Mouse (Mus musculus): ENCODE data around the gene Rnf40. TPM values are rescaled to one million over a fixed set of nuclear protein-coding genes. Genes with fewer than 3 reads are reported as not detected.

The Rnf40 gene
- total and polyA plus RNA-seq, 3 experiments, result 39.3 to 73.0 (median 48.6) TPM

DNA sequence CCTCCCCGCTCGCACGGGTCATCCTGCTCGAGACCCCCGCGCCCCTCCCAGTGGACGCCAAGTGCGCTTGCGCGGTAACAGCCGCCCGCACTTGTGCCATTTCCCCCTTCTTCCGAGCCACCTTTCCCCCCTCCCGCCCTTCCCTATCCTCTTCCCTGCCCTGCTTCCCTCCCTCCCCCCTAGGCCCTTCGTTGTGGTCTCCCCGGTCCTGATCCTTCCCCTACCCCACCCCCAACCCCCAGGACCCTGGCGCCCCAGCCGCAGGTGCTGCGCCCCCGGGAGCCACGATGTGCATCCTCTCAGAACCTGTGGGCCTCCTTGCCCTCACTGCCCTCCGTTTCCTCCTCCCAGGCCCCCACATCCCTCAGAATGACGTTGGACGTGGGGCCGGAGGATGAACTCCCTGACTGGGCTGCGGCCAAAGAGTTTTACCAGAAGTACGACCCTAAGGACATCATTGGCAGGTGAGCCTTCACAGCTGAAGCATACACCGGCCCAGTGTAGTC, 15.0 kb upstream of the Rnf40 start:
- peaks cover 18 to 44% of the 10 kb centered on the region in 2 experiments for H3K36me3 ChIP-seq (replicated peaks in 1 of 2; ENCODE audit: control insufficient read depth in 1 of 2, insufficient read depth in 1 of 2, low read length in 1 of 2)
- no peaks in the 10 kb centered on the region for H3K9me3 ChIP-seq (replicated peaks; ENCODE audit: low read length)
- H3K9ac ChIP-seq (ENCODE audit: insufficient read depth, low read depth), result peak overlapping the region; percentile 64
- peak overlapping the region; percentile 70 for H3K4me2 ChIP-seq (ENCODE audit: insufficient read depth, low read depth, poor library complexity, severe bottlenecking)
- peaks cover 19% of the 10 kb centered on the region for H3K79me2 ChIP-seq (replicated peaks; ENCODE audit: control insufficient read depth, extremely low read depth, insufficient read depth, poor library complexity, severe bottlenecking)
- H3K4me3 ChIP-seq (replicated peaks in 1 of 3; ENCODE audit: low read depth in 2 of 3, low read length in 2 of 3, poor library complexity in 1 of 3), result peak overlapping the region; percentile 74 to 96 (median 88)
- peak overlapping the region; percentile 22; the same call in 1 of the 2 replicates for H3K27ac ChIP-seq (ENCODE audit: insufficient read depth, low read depth)
- peaks cover 6 to 23% of the 10 kb centered on the region in 2 experiments; a peak in 3 of 4 replicates for H3K4me1 ChIP-seq (ENCODE audit: control insufficient read depth in 1 of 2, insufficient read depth in 2 of 2)
- TF ChIP-seq NRF1 (IDR thresholded peaks at IDR 0.05; ENCODE audit: low read depth, low read length), result 0 out of 2 replicates have a peak, but pooled peaks have one; percentile 19
- TF ChIP-seq ETS1 (conservative IDR thresholded peaks at IDR 0.05; ENCODE audit: low read depth, low read length), result no peak
- in situ Hi-C loops (cut with MboI; ENCODE audit: low pct_ligation_motif_present, low pct_unique_long_range_greater_than_20kb, low sequenced_read_pairs) (no loop called here), dilution Hi-C loops (cut with MboI; ENCODE audit: extremely low pct_ligation_motif_present, extremely low pct_unique_long_range_greater_than_20kb, low sequenced_read_pairs) (no loop called here)
- no peak for DNase-seq (ENCODE audit: extremely low read depth)
- H3K27me3 ChIP-seq (replicated peaks), result no peaks in the 10 kb centered on the region

GRCm38 (mm10) chr7:127574115-127574514, 14.5 kb upstream of the Rnf40 start:
- H3K79me2 ChIP-seq (replicated peaks; ENCODE audit: control insufficient read depth, extremely low read depth, insufficient read depth, poor library complexity, severe bottlenecking), result peaks cover 19% of the 10 kb centered on the region
- H3K36me3 ChIP-seq (replicated peaks in 1 of 2; ENCODE audit: control insufficient read depth in 1 of 2, insufficient read depth in 1 of 2, low read length in 1 of 2), result peaks cover 15 to 44% of the 10 kb centered on the region in 2 experiments
- no peak overlapping the region for H3K27ac ChIP-seq (ENCODE audit: insufficient read depth, low read depth)
- in situ Hi-C loops (cut with MboI; ENCODE audit: low pct_ligation_motif_present, low pct_unique_long_range_greater_than_20kb, low sequenced_read_pairs) (no loop called here), dilution Hi-C loops (cut with MboI; ENCODE audit: extremely low pct_ligation_motif_present, extremely low pct_unique_long_range_greater_than_20kb, low sequenced_read_pairs) (no loop called here)
- peak overlapping the region; percentile 70 to 88 (median 74) for H3K4me3 ChIP-seq (replicated peaks in 1 of 3; ENCODE audit: low read depth in 2 of 3, low read length in 2 of 3, poor library complexity in 1 of 3)
- H3K27me3 ChIP-seq (replicated peaks), result no peaks in the 10 kb centered on the region
- peaks cover 6 to 23% of the 10 kb centered on the region in 2 experiments; a peak in 3 of 4 replicates for H3K4me1 ChIP-seq (ENCODE audit: control insufficient read depth in 1 of 2, insufficient read depth in 2 of 2)
- peak overlapping the region; percentile 70 for H3K4me2 ChIP-seq (ENCODE audit: insufficient read depth, low read depth, poor library complexity, severe bottlenecking)
- peak overlapping the region; percentile 64; the same call in 1 of the 2 replicates for H3K9ac ChIP-seq (ENCODE audit: insufficient read depth, low read depth)
- no peak for DNase-seq (ENCODE audit: extremely low read depth)
- TF ChIP-seq NELFE (IDR thresholded peaks at IDR 0.05; ENCODE audit: low read depth, low read length) (no peak), BHLHE40 (IDR thresholded peaks at IDR 0.05; ENCODE audit: low read depth, low read length) (peak; percentile 66)
- H3K9me3 ChIP-seq (replicated peaks; ENCODE audit: low read length), result no peaks in the 10 kb centered on the region

DNA sequence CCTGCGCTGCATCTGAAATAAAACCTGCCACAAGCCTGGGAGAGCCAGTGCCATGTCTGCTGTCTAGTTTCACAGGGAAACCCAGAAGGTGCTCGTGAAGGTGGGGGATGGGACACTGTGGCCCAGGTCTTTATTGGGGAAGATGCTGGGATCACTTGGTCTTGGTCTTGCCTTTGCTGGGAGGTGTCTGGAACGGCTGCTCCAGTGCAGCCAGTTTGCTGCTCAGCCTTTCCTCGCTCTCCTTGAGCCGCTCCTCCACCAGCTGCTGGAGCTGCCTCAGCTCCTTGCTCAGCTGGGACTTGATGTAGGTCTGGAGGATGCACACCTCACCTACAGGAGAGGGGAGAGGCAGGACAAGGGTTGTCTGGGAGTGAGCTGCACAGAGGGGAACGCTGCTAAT, 5.3 kb upstream of the Rnf40 start:
- dilution Hi-C loops (cut with MboI; ENCODE audit: extremely low pct_ligation_motif_present, extremely low pct_unique_long_range_greater_than_20kb, low sequenced_read_pairs) (no loop called here), in situ Hi-C loops (cut with MboI; ENCODE audit: low pct_ligation_motif_present, low pct_unique_long_range_greater_than_20kb, low sequenced_read_pairs) (no loop called here)
- Histone ChIP-seq H3K9me3 (replicated peaks; ENCODE audit: low read length) (no peaks in the 10 kb centered on the region), H3K79me2 (replicated peaks; ENCODE audit: control insufficient read depth, extremely low read depth, insufficient read depth, poor library complexity, severe bottlenecking) (no peaks in the 10 kb centered on the region), H3K4me3 (replicated peaks in 1 of 3; ENCODE audit: low read depth in 2 of 3, low read length in 2 of 3, poor library complexity in 1 of 3) (no peak overlapping the region), H3K4me1 (ENCODE audit: control insufficient read depth in 1 of 2, insufficient read depth in 2 of 2) (peaks cover 3 to 11% of the 10 kb centered on the region in 2 experiments; a peak in 3 of 4 replicates), H3K36me3 (replicated peaks in 1 of 2; ENCODE audit: control insufficient read depth in 1 of 2, insufficient read depth in 1 of 2, low read length in 1 of 2) (peaks cover 42 to 76% of the 10 kb centered on the region in 2 experiments), H3K27ac (ENCODE audit: insufficient read depth, low read depth) (no peak overlapping the region), H3K9ac (ENCODE audit: insufficient read depth, low read depth) (no peak overlapping the region), H3K4me2 (ENCODE audit: insufficient read depth, low read depth, poor library complexity, severe bottlenecking) (no peak overlapping the region), H3K27me3 (replicated peaks) (no peaks in the 10 kb centered on the region)
- no peak for TF ChIP-seq BHLHE40 (IDR thresholded peaks at IDR 0.05; ENCODE audit: low read depth, low read length)
- TF ChIP-seq ZKSCAN1 (IDR thresholded peaks at IDR 0.05; ENCODE audit: borderline replicate concordance, low read depth, low read length), result no peak
- TF ChIP-seq ELF1 (IDR thresholded peaks at IDR 0.05; ENCODE audit: low read depth, low read length), result no peak
- TF ChIP-seq CHD1 (IDR thresholded peaks at IDR 0.05; ENCODE audit: low read depth, low read length), result no peak
- no peak for TF ChIP-seq SIN3A (IDR thresholded peaks at IDR 0.05; ENCODE audit: low read length)
- TF ChIP-seq JUN (IDR thresholded peaks at IDR 0.05; ENCODE audit: insufficient read depth, low read depth, low read length), result no peak
- DNase-seq (ENCODE audit: extremely low read depth), result no peak
